Mouse (Mus musculus): ENCODE measurements around the gene Ostn.

- TF ChIP-seq CTCF (IDR thresholded peaks at IDR 0.05; ENCODE audit: borderline replicate concordance, insufficient read depth, low read depth, low read length) (no peak), POLR2A (IDR thresholded peaks at IDR 0.05; ENCODE audit: borderline replicate concordance, insufficient read depth, low read length) (no peak)
Measured at GRCm38 (mm10) chr16:27319099-27319498, 11.8 kb downstream of the Ostn start.
